Mouse (Mus musculus): ENCODE measurements around the gene Strn3.

- TF ChIP-seq CHD1 (IDR thresholded peaks at IDR 0.05; ENCODE audit: low read depth, low read length) (no peak), USF2 (conservative IDR thresholded peaks at IDR 0.05; ENCODE audit: low read depth, low read length) (no peak), USF1 (IDR thresholded peaks at IDR 0.05; ENCODE audit: low read depth, low read length) (no peak), MAFK (IDR thresholded peaks at IDR 0.05; ENCODE audit: insufficient replicate concordance, low read length) (no peak), RCOR1 (conservative IDR thresholded peaks at IDR 0.05; ENCODE audit: low read depth, low read length) (no peak), CTCF (conservative IDR thresholded peaks at IDR 0.05 in 1 of 2, IDR thresholded peaks at IDR 0.05 in 1 of 2; ENCODE audit: low read depth in 2 of 2, low read length in 2 of 2) (no peak), NRF1 (IDR thresholded peaks at IDR 0.05; ENCODE audit: low read depth, low read length) (no peak), MEF2A (IDR thresholded peaks at IDR 0.05; ENCODE audit: borderline replicate concordance, low read depth, low read length) (no peak), IRF4 (IDR thresholded peaks at IDR 0.05; ENCODE audit: low read depth, low read length) (no peak), MXI1 (IDR thresholded peaks at IDR 0.05; ENCODE audit: low read depth, low read length) (no peak), E2F4 (IDR thresholded peaks at IDR 0.05; ENCODE audit: insufficient replicate concordance, low read depth, low read length) (no peak)
Measured at GRCm38 (mm10) chr12:51709741-51710140, 18.0 kb upstream of the Strn3 start.

All from CH12.LX (cell line).